Mouse (Mus musculus) cerebellum, adult 9-10 months (tissue): ENCODE results near the gene Mfap3.
"Not testable (repeated sequence)": the region's sequence is repeated elsewhere in the genome, so short reads cannot be mapped to it uniquely, and the experiment has no call there.

Source experiments
- DNase-seq: peaks from one replicate; pipeline ENCODE4 v3.0.0; 2022

Gene Mfap3

GRCm38 (mm10) chr11:57531300-57531950, 13.0 kb downstream of the Mfap3 start:
- DNase-seq: no peak

DNA sequence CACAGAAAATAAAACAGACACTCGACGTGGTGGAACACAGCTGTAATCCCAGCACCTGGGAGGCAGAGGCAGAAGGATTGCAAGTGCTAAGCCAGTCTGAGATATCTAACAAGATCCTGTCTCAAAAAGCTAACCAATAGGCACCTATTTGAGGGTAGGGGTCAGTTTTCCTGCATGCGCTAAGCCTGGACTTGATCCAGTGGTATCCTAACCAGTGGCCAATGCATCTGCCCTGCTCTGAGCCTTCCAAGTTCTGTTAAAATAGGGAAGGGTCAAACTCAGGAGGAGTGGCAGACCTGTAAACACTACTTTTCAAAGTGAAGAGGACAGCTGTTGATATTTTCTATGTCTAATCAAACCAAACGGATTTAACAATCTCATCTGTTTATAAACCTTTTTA, 13.8 kb downstream of the Mfap3 start:
- DNase-seq: no peak

DNA sequence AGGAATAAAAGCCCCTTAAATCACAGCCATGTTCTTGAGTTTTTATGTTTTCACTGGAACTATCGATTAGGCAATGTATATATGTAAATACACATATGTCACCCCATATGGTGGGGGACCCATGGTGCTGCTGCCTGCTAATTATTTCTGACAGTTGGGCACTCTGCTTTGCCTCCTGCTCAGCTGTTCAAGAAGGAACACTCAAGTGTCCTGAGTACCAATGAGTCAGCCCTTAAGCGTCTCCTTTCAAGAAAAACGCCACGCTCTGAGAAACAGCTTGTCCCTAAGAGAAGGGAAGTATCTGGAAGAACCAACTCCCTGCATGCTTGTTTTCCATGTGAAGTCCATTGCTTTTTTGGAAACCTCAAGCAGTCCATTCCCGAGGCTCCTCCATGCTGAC, 17.4 kb downstream of the Mfap3 start:
- no peak for DNase-seq

GRCm38 (mm10) chr11:57539841-57540418, 21.5 kb downstream of the Mfap3 start:
- DNase-seq: no peak

GRCm38 (mm10) chr11:57540681-57541080, 22.2 kb downstream of the Mfap3 start:
- no peak for DNase-seq

GRCm38 (mm10) chr11:57548618-57549550, 30.4 kb downstream of the Mfap3 start:
- DNase-seq: peak; percentile 72

- DNase-seq: no peak
Measured at GRCm38 (mm10) chr11:57550230-57550629, 31.8 kb downstream of the Mfap3 start.

DNA sequence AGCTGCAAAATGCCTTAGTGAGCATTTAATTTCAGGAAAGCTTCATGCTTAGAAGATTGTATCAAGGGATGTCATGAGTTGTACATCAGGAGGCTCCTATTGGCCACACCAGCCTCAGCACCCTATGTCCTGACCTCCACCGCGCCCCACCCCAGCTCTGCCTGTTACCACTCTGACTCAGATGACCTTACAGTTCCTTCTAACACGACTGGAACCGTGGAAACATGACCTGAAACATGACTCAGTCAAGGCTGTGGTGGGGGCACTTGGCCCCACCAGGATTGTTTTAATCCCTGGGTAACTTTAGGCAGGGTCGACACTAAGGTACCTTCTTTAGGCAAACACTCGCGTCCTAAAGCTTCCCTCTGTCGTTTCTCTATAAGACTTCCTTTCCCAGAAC, 32.6 kb downstream of the Mfap3 start:
- no peak for DNase-seq

GRCm38 (mm10) chr11:57553015-57553780, 34.7 kb downstream of the Mfap3 start:
- no peak for DNase-seq

DNA sequence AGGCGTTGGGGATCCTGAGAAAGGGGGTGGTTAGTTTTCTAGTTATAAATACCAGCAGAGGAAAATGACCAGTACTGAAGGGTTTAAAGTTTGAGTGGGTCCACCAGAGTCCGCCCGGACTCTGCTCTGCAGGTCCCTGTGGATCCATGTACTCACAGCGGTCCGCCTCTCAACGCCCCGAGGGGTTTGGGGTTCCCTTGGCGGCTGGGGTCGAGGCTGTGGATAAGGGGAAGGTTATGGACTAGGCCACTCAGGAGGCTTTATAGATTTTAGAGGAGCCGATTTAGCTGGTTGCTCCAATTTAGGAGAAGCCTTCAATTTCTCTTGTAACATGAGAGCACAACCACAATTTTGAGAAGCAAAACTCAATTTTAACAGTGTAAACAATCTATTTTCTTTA, 39.5 kb downstream of the Mfap3 start:
- DNase-seq: not testable (repeated sequence)

DNA sequence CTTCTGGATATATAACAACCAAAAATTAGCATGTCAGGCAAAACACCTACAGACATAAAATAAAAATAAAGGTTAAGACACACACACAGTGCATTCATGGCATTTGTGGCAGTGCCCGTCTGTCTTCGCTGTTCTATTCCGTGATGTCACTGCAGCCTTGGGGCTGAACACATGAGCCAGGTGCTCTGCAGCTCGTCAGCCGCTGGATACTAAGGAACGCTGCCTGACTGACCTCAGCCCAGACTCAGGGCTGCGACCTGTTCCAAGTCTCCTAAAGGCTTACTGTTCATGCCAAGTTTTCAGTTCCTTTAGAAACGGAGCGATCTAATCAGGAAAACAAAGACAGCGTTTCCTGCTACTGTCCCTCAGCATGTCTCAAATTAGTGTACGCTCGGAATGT, 46.1 kb downstream of the Mfap3 start:
- DNase-seq: no peak

GRCm38 (mm10) chr11:57566091-57567035, 47.9 kb downstream of the Mfap3 start:
- no peak for DNase-seq

DNA sequence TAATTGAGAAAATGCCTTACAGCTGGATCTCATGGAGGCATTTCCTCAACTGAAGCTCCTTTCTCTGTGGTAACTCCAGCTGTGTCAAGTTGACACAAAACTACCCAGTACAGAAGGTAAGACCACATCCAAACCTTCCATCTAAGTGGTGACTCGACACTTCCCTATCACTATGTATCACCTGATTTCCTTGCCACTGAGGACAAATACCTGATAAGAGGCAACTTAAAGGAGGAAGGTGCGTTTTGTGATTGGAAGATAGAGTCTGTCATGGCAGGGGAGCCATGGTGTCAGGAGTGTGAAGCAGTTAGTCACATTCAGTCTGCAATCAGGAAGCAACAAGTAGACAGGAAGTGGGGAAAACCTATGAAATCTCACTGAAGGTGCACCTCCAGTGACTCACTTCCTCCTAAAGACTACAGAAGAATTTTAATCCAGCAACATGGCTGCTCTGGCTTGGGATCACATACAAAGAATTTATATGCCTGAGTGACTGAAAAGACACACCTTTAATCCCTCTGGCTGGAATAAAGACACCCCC, 50.6 kb downstream of the Mfap3 start:
- DNase-seq: no peak

DNA sequence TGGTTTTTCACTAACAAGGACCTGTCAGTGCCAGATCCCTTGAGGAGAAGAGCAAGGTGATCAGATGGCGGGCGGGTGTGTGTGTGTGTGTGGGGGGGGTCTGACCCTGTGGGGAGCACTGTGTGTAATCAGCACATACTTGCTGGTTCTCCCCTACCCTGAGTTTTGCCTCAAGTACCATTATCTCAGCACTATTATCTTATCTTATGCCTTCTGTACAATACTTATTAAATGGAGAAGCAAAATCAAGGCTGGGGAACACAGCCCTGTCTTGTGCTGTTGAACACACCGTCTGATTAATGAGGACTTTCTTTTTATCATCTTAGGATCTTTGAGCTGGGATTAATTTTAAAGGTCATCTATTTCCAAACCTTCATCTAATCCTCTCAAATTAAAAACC, 52.6 kb downstream of the Mfap3 start:
- DNase-seq: no peak

- no peak for DNase-seq
Measured at GRCm38 (mm10) chr11:57573686-57574274, 55.3 kb downstream of the Mfap3 start.

DNA sequence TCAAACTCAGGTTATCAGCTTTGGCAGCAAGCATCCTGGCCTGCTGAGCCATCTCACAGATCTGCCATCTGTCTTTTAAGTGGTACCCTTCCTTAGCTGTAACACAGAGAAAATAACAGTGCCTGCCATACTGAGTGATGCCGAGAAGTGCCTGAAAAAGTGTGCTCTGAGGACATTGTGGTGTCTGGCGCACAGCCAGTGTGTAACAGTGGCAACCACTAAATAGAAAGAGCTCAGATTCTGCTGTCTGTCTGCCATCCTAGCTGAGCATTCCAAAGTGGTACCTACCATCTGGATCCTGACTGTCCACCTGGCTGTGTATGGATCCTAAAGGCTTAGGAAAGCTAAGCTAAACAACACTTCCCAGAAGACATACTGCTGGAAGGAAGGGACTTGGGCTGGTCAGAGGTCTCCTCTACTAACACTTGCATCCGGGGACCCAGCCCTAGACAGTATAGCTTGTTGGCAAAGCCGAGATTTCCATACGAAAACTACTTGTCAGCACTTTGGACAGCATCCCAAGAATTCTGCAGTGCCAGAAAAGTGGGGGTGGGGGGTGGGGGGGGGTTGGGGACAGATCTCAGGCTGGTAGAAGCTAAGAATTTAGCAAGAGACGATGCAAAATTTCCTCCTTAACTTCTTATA, 58.5 kb downstream of the Mfap3 start:
- peak; percentile 61 for DNase-seq

DNA sequence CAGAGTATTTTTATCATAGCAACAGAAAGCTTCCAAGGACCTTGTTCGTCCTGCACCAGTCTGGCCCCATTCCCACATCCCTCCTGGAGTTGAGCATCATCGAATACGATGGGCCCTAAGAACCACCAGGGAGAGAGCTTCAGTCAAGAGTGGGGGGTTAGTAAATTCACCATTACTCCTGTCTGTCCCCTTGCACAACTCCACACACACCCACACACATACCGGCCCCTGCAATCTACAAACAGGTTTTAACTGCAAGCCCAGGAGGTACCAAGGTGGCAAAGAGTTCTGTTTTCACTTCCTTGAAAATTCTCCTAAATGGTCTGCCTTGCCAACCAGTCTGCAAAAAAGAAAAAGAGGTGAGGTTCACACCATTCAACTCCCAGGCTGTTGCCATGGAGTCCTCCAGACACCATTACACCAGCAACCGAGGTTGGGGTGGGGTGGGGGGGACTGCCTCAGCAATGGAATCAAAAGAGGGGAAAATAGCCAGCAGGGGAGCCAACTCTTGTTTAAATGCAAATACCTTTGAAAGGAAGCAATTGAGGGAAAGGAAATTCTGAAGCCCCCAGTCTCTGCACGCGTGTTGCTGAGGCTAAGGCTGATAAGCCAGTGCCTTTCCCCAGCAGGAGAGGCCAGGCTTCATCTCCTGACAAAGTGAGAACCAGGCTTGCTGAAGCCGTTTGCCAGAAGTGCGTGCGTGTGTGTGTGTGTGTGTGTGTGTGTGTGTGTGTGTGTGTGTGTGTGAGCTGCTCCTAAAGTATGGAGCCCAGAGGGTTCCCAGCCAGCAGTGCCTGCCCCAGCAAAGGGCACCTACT, 64.6 kb downstream of the Mfap3 start:
- no peak for DNase-seq
